Mouse (Mus musculus) spleen, embryonic (tissue): ENCODE measurements at regions not wholly inside any gene's neighbourhood (a gene's known extent, or its start where the extent isn't known, plus 50 kb on each side); places are given as distances from the start of the nearest gene placed in this dataset.

Experiments
- CTCF ChIA-PET: fragments of 350-600 bp; sonication (Branson Sonifier 250); formaldehyde crosslinking; loops from one replicate; lab custom pipeline; 2022; lab: Charles Lee

GRCm38 (mm10) chr8:126723259-126724122 lies 129.7 kb upstream of the Irf2bp2 start:
- CTCF ChIA-PET = no interaction called here

- CTCF ChIA-PET = interaction anchor here (0.7 kb wide), 1 partner anchor 140 kb away, joined by 3 read pairs; no protein-coding TSS in a partner anchor
Observed at GRCm38 (mm10) chr8:126721621-126722020, 127.8 kb upstream of the Irf2bp2 start.

- CTCF ChIA-PET = no interaction called here
Observed at GRCm38 (mm10) chr8:126720473-126721145, 126.8 kb upstream of the Irf2bp2 start.

GRCm38 (mm10) chr8:126719748-126720147 lies 126.0 kb upstream of the Irf2bp2 start:
- CTCF ChIA-PET = no interaction called here

GRCm38 (mm10) chr8:126717652-126718155 lies 123.9 kb upstream of the Irf2bp2 start:
- CTCF ChIA-PET = no interaction called here

GRCm38 (mm10) chr8:126715666-126716065 lies 121.9 kb upstream of the Irf2bp2 start:
- CTCF ChIA-PET = no interaction called here

- CTCF ChIA-PET = no interaction called here
Observed at GRCm38 (mm10) chr8:126713602-126714145, 119.9 kb upstream of the Irf2bp2 start.

GRCm38 (mm10) chr8:126713181-126713580 lies 119.4 kb upstream of the Irf2bp2 start:
- CTCF ChIA-PET = interaction anchor here (0.7 kb wide), 1 partner anchor 62 kb away, joined by 3 read pairs; no protein-coding TSS in a partner anchor

GRCm38 (mm10) chr8:126712749-126713148 lies 119.0 kb upstream of the Irf2bp2 start:
- CTCF ChIA-PET = interaction anchor here (0.7 kb wide), 1 partner anchor 61 kb away, joined by 3 read pairs; no protein-coding TSS in a partner anchor

GRCm38 (mm10) chr8:126708956-126709355 lies 115.2 kb upstream of the Irf2bp2 start:
- CTCF ChIA-PET = no interaction called here

- CTCF ChIA-PET = no interaction called here
Observed at GRCm38 (mm10) chr8:126707300-126707902, 113.6 kb upstream of the Irf2bp2 start.

- CTCF ChIA-PET = no interaction called here
Observed at GRCm38 (mm10) chr8:126706247-126706646, 112.5 kb upstream of the Irf2bp2 start.

- CTCF ChIA-PET = no interaction called here
Observed at GRCm38 (mm10) chr8:126705391-126705790, 111.6 kb upstream of the Irf2bp2 start.

- CTCF ChIA-PET = interaction anchor here (0.6 to 0.7 kb wide), 2 partner anchors 12 to 102 kb away, joined by 3 read pairs; no protein-coding TSS in a partner anchor
Observed at GRCm38 (mm10) chr8:126704706-126705105, 110.9 kb upstream of the Irf2bp2 start.

- CTCF ChIA-PET = interaction anchor here (0.8 kb wide), 1 partner anchor 35 kb away, joined by 3 read pairs; no protein-coding TSS in a partner anchor
Observed at GRCm38 (mm10) chr8:126703546-126703945, 109.8 kb upstream of the Irf2bp2 start.

GRCm38 (mm10) chr8:126702294-126702693 lies 108.5 kb upstream of the Irf2bp2 start:
- CTCF ChIA-PET = no interaction called here

GRCm38 (mm10) chr8:126699389-126699775 lies 105.6 kb upstream of the Irf2bp2 start:
- CTCF ChIA-PET = no interaction called here

- CTCF ChIA-PET = interaction anchor here (0.7 kb wide), 1 partner anchor 20 kb away, joined by 4 read pairs; no protein-coding TSS in a partner anchor
Observed at GRCm38 (mm10) chr8:126698601-126699388, 105.0 kb upstream of the Irf2bp2 start.

GRCm38 (mm10) chr8:126696346-126697010 lies 102.7 kb upstream of the Irf2bp2 start:
- CTCF ChIA-PET = no interaction called here

GRCm38 (mm10) chr8:126694370-126694769 lies 100.6 kb upstream of the Irf2bp2 start:
- CTCF ChIA-PET = no interaction called here
